Mouse (Mus musculus): ENCODE measurements around the gene Prkca.

Gene Prkca

DNA sequence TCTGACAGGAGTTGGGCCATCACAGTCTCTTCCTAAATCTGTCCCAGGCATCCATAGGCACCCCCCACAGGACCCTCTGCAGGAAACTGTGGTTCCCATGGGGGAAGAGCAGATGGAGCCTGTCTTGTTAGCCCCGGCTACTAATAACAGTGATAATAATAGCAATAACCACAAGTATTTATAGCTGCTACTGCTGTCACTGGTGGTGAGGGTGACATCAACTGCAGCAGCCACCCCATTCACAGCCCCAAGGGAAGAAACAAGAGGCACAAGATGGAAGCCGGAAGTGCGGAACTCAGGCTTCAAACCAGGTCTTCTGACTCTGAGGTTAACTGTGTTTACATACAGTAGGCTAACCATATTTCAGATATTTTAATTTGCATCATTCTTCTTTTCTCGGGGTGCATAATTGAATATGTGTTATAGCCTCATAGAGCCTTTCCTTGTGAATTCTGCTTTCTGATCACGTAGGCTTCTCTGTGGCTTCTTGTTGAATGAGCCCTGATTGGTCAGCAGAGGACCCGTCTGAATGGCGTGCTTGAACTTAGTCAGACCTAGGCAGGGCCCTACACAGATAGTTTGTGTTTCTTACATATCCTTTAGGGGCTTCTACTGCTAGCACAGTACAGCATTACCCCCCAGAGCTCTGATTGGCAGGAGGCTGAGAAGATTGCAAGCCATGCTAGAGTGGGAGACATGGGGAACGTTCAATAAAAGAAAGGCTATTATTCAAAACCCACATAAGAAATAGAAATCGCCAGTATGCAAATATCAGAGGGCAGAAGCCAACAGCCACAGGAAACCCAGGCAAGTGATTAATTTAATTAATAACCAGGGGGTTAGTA is 189.5 kb downstream of the Prkca start:
- no peak for DNase-seq

- no peak for DNase-seq
Observed at GRCm38 (mm10) chr11:108152591-108152990, 191.1 kb downstream of the Prkca start.

DNA sequence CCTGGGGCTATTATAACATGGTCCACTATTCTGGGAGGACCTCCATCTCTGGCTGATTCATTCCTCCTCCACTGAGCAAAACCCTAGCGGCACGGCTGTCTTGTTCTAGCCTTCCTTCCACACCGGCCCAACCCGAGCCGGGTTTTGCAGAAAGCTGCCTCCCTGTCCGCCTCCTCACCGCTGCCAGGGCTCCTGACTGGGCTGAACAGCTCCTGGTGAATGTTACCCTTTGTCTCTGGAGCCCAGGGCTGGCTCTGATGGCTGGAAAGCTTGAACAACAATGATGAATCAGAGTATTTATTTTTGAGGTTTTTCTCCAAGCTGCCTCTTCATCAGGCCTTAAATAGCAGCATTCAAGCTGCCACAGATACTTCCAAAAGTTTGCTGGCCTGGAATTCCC is 193.3 kb downstream of the Prkca start:
- no peak for DNase-seq

DNA sequence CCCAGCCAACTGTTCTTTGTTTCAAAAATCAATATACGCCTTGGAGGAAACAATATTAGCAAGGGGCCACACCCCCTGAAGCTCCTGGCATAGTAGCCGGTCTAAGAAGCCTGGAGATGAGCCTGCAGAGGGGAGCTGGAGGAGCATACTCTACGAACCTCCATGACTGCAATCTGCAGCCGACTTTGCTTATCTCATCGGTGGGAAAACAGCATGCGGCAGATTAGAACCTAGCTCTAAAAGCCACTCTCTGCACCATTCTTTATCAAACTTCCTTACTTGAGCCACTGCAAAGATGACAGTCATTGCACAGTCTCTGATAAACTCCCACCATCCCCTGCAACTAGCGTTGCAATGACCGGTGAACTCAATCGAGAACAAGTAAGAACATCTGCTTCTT is 194.5 kb downstream of the Prkca start:
- no peak for DNase-seq

DNA sequence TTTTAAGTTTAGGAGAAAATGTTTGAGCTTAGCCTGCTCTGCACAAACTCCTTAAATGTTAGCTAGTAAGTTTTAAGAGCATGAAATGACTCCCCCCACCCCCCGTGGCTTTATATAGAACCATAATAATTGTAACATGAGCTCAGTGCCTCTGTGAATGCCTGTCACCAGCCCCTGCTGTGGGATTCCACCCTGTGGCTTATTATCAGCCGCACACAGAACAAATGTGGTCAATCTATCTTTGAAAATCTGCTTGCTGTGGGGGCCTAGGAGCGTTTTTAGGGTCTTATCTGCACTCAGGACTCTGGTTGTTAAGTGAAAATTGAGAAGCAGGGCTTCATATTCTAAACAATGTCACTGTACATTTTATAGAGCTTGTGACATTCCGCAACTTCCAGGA is 195.2 kb downstream of the Prkca start:
- DNase-seq, result no peak

DNA sequence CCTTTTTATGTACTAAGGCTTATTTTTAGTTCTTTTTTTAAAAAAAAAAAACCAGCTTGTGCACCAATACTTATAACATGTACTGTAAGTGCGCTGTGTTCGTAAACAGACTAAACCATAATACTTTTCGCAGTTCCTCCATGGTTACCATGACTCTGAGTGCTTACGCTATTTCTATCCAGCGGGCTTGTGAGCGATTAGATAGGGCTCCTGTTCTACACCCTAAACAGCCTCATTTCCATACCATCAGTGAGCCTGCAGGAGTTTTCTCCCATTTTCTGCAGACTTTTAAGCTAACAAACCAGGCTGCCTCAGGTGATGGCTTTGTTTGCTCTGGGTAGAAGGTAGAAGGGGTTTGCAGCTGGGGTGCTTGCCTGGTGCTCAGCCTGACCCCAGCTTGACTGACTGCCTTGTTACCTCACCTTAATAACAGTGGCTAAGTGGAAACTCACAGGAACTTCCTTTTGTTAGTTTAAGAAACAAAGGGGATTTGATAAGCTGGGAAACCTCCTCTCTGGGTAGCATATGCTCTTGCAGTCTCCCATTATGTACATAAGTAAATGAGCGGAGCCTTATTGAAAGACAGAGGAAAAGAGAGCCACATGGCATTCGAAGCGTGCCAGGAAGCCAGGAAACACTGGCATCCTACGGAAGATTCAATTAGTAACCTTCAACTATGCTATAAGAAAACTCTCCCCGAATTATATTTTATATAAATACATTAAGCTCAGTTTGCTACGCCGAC is 197.8 kb downstream of the Prkca start:
- no peak for DNase-seq

DNA sequence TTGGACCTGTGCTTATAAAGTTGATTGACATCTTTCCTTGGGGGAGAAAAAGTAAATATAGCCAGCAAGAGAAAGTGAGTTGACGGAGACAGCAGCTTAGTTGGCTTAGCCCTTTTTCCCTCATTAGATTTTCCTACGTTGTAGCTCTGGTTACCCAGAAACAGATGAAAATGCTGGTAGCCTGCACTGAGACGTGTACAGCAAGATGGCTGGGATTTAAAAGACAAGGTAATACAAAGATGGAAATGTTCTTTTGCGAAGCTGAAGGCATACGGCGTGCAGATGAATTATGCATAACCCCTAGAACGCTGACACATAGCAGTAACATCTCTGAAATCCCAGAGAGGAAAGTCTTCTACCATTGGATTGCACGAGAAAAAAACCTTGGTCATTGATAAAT is 198.6 kb downstream of the Prkca start:
- DNase-seq, result no peak

- no peak for DNase-seq
Observed at GRCm38 (mm10) chr11:108143739-108144138, 200.0 kb downstream of the Prkca start.

DNA sequence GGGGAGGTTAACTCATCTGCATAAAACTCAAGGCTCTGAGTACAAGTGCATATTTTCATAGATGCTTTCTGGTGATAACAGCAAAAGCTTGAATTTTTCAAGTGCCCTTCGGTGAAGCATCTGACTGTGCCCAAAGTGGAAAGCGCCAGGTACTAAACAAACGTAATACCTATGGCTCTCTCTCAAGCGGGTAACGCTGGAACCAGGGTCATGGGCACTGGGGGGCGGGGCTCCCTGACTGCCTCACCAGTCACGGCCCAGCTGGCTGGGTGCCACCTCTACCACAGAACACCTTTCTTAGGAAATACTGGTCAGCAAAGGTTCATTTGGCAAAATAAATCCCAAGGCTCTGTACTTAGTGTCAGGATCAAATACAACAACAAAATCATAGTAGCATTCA is 203.7 kb downstream of the Prkca start:
- peak; percentile 80 to 88 for DNase-seq

DNA sequence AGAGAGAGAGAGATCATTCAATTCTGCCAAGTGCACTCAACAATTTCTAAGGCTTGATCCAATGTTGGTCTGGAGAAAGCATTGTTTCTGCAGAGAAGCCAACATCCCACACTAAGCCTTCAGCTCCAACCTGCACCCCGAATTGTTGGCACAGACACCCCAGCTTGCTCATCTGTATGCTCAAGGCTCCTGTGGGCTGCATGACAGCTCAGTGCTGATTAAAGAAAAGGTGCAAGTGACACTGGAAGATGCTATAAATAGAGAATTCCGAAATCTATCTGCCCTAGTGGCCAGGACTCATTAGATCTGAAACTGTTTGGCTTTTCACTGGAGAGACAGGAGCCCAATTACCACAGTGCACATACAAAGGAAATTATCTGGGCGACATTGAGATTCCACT is 207.4 kb downstream of the Prkca start:
- DNase-seq, result no peak

- no peak for DNase-seq
Observed at GRCm38 (mm10) chr11:108135407-108136159, 208.1 kb downstream of the Prkca start.

- DNase-seq, result peak; percentile 45 to 67
Observed at GRCm38 (mm10) chr11:108128593-108128992, 215.1 kb downstream of the Prkca start.

DNA sequence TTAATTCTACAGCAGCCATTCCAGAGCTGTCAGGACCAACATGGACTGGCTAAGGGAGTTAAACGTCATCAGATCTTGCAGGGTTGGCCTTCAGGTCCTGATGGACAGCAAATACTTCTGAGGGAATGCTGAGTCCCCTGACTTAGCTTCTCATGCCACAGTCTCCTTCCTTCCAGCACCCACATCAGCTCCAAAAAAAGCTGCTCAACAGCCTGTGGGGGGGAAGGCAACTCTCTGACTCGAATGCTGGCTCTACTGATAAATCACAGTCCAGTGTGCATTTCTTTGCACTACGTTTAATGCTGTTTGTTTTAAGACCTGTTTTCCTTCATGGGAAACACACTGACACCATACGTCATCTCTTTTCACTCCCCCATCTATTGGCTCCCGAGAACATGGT is 215.8 kb downstream of the Prkca start:
- no peak for DNase-seq

- no peak for DNase-seq
Observed at GRCm38 (mm10) chr11:108122486-108122885, 221.2 kb downstream of the Prkca start.

GRCm38 (mm10) chr11:108120708-108121107 is 223.0 kb downstream of the Prkca start:
- DNase-seq, result no peak

DNA sequence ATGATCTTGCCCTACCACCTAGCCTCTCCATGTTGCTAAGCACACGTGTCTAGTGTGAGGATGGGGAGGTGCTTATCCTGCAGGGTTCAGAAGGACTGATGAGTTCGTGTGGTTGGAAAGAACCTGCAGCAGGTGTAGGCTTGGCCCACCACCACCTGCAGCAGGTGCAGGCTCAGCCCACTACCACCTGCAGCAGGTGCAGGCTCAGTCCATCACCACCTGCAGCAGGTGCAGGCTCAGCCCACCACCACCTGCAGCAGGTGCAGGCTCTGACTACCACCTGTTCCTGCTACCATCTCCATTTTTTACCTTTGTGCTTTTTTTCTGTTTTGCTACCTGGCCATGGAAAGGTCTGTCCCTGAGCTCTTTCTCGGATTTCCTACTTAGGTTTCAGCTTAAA is 223.9 kb downstream of the Prkca start:
- DNase-seq, result no peak

DNA sequence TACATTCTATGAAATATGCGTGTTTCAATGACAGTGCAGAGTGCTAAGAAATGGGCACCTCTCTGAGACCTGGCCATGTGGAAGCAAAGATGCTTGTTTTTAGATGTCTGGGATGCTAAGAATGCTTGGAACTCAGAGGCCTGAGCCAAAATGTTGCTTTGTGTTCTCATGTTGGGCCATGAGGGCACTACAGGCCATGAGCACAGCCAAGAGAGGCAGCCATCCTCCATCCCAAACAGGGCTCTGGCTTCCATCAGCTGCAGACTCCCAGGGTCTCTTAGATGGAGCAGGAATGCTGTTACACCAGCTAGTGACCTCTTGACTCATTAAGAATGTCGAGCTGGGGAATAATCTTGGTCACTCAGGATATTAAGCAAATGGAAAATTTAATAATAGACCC is 224.9 kb downstream of the Prkca start:
- DNase-seq, result peak; percentile 69 to 73

DNA sequence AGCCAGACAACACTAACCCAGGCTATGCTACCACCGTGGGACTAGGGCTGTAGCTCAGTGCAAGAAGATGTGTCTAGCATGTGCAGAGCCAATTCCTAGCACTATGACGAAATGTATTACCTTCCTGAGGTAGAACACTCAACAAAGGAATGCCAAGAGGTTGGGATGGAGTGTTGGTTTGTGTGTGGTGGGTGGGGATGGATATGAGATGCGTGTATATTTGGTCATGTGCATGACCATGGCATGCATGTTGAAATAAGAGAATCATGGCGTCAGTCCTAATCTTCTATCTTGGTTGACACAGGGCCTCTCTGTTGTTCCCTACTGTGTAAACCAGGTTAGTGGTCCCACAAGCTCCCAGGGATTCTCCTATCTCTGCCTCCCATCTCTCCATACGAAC is 225.5 kb downstream of the Prkca start:
- no peak for DNase-seq

DNA sequence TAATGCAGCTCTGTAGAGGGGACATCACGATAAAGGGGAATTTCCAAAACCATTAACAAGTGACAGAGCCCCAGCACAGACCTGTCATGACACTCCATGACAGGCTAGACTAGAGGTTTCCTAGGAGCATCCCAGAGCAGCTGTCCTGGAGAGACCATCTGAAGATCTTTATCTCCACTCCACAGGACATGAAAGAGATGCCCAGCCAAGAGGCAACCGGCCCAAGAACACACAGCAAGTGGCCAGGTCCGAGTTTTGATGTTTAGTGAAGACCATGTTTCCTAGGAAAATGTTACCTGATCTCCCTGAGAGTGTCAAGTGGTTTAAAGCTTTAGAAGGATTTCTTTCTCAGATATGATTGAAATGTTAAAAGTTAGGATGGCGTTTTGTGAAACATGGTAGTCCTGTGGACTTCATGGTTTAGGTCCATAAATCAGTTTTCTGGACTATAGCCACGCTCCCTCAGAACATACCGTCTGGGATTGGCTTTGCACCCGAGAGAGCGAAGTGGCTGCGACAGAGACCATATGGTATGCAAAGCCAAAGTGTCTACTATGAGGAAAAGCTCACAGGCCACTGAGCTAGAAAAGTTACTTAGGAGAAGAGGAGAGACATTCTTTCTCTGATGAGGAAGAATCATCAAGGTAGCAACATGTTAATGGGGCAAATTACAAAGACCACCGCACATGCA is 226.2 kb downstream of the Prkca start:
- peak; percentile 29 to 45 for DNase-seq

DNA sequence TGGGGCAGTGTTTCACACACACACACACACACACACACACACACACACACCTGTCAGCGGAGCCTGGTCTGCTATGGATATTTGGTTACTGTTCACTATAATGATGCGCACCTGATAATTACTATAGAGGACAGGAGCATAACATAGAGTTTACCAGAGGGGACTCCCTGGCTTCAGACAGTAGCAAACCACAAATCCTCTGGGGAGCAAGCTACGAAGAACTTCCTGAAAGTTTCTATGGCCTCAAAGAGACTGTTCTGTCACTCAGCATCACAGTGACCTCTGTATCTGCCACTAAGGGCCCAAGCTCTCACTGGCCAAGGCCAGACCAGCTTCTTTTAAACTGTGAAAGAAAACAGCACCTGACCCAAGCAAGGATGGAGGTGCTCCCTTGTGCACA is 229.6 kb downstream of the Prkca start:
- DNase-seq, result no peak

- no peak for DNase-seq
Observed at GRCm38 (mm10) chr11:108112437-108112836, 231.3 kb downstream of the Prkca start.

GRCm38 (mm10) chr11:108104085-108104484 is 239.6 kb downstream of the Prkca start:
- DNase-seq, result no peak
